Mouse (Mus musculus) liver (tissue): Measurements from ENCODE around the gene Arhgef3.
"Not testable (repeated sequence)": the region's sequence is repeated elsewhere in the genome, so short reads cannot be mapped to it uniquely, and the experiment has no call there.

Experiments
- DNase-seq: peaks from one replicate; pipeline ENCODE4 v3.0.0-alpha.2; 2020; ENCODE audit warnings: mixed read lengths

The Arhgef3 gene

GRCm38 (mm10) chr14:27199119-27199518 lies 84.4 kb downstream of the Arhgef3 start:
- no peak for DNase-seq

- no peak for DNase-seq
Observed at GRCm38 (mm10) chr14:27199870-27200269, 85.2 kb downstream of the Arhgef3 start.

GRCm38 (mm10) chr14:27200743-27201576 lies 86.3 kb downstream of the Arhgef3 start:
- no peak for DNase-seq

- DNase-seq: no peak
Observed at GRCm38 (mm10) chr14:27201824-27202223, 87.1 kb downstream of the Arhgef3 start.

- DNase-seq: no peak
Observed at GRCm38 (mm10) chr14:27204704-27205103, 90.0 kb downstream of the Arhgef3 start.

GRCm38 (mm10) chr14:27206443-27206842 lies 91.7 kb downstream of the Arhgef3 start:
- DNase-seq: no peak

GRCm38 (mm10) chr14:27209542-27209941 lies 94.8 kb downstream of the Arhgef3 start:
- no peak for DNase-seq

- not testable (repeated sequence) for DNase-seq
Observed at GRCm38 (mm10) chr14:27210801-27211200, 96.1 kb downstream of the Arhgef3 start.

- DNase-seq: no peak
Observed at GRCm38 (mm10) chr14:27211743-27212445, 97.2 kb downstream of the Arhgef3 start.

- no peak for DNase-seq
Observed at GRCm38 (mm10) chr14:27214232-27214631, 99.5 kb downstream of the Arhgef3 start.

GRCm38 (mm10) chr14:27219668-27220067 lies 105.0 kb downstream of the Arhgef3 start:
- DNase-seq: no peak

GRCm38 (mm10) chr14:27220297-27220696 lies 105.6 kb downstream of the Arhgef3 start:
- no peak for DNase-seq

GRCm38 (mm10) chr14:27224636-27225035 lies 109.9 kb downstream of the Arhgef3 start:
- no peak for DNase-seq

- DNase-seq: no peak
Observed at GRCm38 (mm10) chr14:27226288-27226687, 111.6 kb downstream of the Arhgef3 start.

GRCm38 (mm10) chr14:27228288-27228687 lies 113.6 kb downstream of the Arhgef3 start:
- no peak for DNase-seq

GRCm38 (mm10) chr14:27228941-27229371 lies 114.3 kb downstream of the Arhgef3 start:
- DNase-seq: no peak

GRCm38 (mm10) chr14:27229441-27230147 lies 114.9 kb downstream of the Arhgef3 start:
- DNase-seq: no peak

GRCm38 (mm10) chr14:27230262-27231022 lies 115.7 kb downstream of the Arhgef3 start:
- peak; percentile 14 for DNase-seq

GRCm38 (mm10) chr14:27231506-27231905 lies 116.8 kb downstream of the Arhgef3 start:
- DNase-seq: no peak

- no peak for DNase-seq
Observed at GRCm38 (mm10) chr14:27231974-27232780, 117.5 kb downstream of the Arhgef3 start.

- no peak for DNase-seq
Observed at GRCm38 (mm10) chr14:27233056-27233455, 118.4 kb downstream of the Arhgef3 start.

- DNase-seq: no peak
Observed at GRCm38 (mm10) chr14:27233656-27234055, 119.0 kb downstream of the Arhgef3 start.
